Mouse (Mus musculus): Measurements from ENCODE around the gene Nms.

GRCm38 (mm10) chr1:38902571-38902970 lies 36.4 kb upstream of the Nms start:
- no peak for TF ChIP-seq ZNF384 (IDR thresholded peaks at IDR 0.05; ENCODE audit: low read depth, low read length)
- TF ChIP-seq HCFC1 (IDR thresholded peaks at IDR 0.05; ENCODE audit: borderline replicate concordance, insufficient read depth, low read length), result no peak

Measured in ES-E14 (cell line).